Mouse (Mus musculus): ENCODE results near the gene Pacsin1. TPM values are rescaled to one million over a fixed set of nuclear protein-coding genes. Genes with fewer than 3 reads are reported as not detected.

Pacsin1 gene
- polyA plus RNA-seq, 1 experiment from 2014 or later, result 11.0 TPM

- no peak overlapping the region for H3K4me3 ChIP-seq
- no peaks in the 10 kb centered on the region for H3K36me3 ChIP-seq
- ATAC-seq (ENCODE audit: low FRiP score), result no peak
- peaks cover 16% of the 10 kb centered on the region for H3K4me1 ChIP-seq
- H3K27ac ChIP-seq, result no peak overlapping the region
- H3K4me2 ChIP-seq (replicated peaks), result no peak overlapping the region
- no peak overlapping the region for H3K9ac ChIP-seq
- H3K9me3 ChIP-seq (replicated peaks), result no peaks in the 10 kb centered on the region
- WGBS, result 68% methylated on average over 14 of the region's 14 CpGs
- peaks cover 24% of the 10 kb centered on the region for H3K27me3 ChIP-seq
Observed at GRCm38 (mm10) chr17:27690993-27691693, 35.8 kb downstream of the Pacsin1 start.

GRCm38 (mm10) chr17:27699641-27700244 is 44.4 kb downstream of the Pacsin1 start:
- no peak overlapping the region for H3K27ac ChIP-seq
- H3K36me3 ChIP-seq, result no peaks in the 10 kb centered on the region
- no peak overlapping the region for H3K9ac ChIP-seq
- H3K4me1 ChIP-seq, result peaks cover 16% of the 10 kb centered on the region
- 87% methylated on average over 17 of the region's 17 CpGs for WGBS
- ATAC-seq (ENCODE audit: low FRiP score), result no peak
- no peak overlapping the region for H3K4me3 ChIP-seq
- H3K27me3 ChIP-seq, result peaks cover 1% of the 10 kb centered on the region; the same call in 1 of the 2 replicates
- H3K9me3 ChIP-seq (replicated peaks), result no peaks in the 10 kb centered on the region; the same call in 1 of the 2 replicates
- no peak overlapping the region for H3K4me2 ChIP-seq (replicated peaks)

- 86% methylated on average over 2 of the region's 2 CpGs for WGBS
- Histone ChIP-seq H3K27me3 (peaks cover 11% of the 10 kb centered on the region), H3K27ac (no peak overlapping the region), H3K4me3 (no peak overlapping the region), H3K4me2 (replicated peaks) (no peak overlapping the region), H3K4me1 (peaks cover 16% of the 10 kb centered on the region), H3K36me3 (no peaks in the 10 kb centered on the region), H3K9me3 (replicated peaks) (no peaks in the 10 kb centered on the region; the same call in 1 of the 2 replicates), H3K9ac (no peak overlapping the region)
- ATAC-seq (ENCODE audit: low FRiP score), result no peak
Observed at GRCm38 (mm10) chr17:27700812-27701211, 45.5 kb downstream of the Pacsin1 start.

GRCm38 (mm10) chr17:27701856-27702255 is 46.5 kb downstream of the Pacsin1 start:
- H3K4me2 ChIP-seq (replicated peaks), result no peak overlapping the region
- no peak overlapping the region for H3K4me3 ChIP-seq
- H3K27ac ChIP-seq, result peak overlapping the region; percentile 40; the same call in 1 of the 2 replicates
- 70% methylated on average over 6 of the region's 6 CpGs for WGBS
- no peaks in the 10 kb centered on the region for H3K36me3 ChIP-seq
- peaks cover 16% of the 10 kb centered on the region for H3K4me1 ChIP-seq
- peaks cover 19% of the 10 kb centered on the region for H3K27me3 ChIP-seq
- 0 out of 2 replicates have a peak, but pooled peaks have one; percentile 18 for ATAC-seq (ENCODE audit: low FRiP score)
- no peak overlapping the region for H3K9ac ChIP-seq
- H3K9me3 ChIP-seq (replicated peaks), result no peaks in the 10 kb centered on the region; the same call in 1 of the 2 replicates

- H3K9ac ChIP-seq, result peak overlapping the region; percentile 47; the same call in 1 of the 2 replicates
- WGBS, result 2% methylated on average over 34 of the region's 34 CpGs
- H3K4me1 ChIP-seq, result peaks cover 16% of the 10 kb centered on the region
- peak overlapping the region; percentile 23 for H3K4me3 ChIP-seq
- ATAC-seq (ENCODE audit: low FRiP score), result no peak
- peak overlapping the region; percentile 54 for H3K4me2 ChIP-seq (replicated peaks)
- H3K27ac ChIP-seq, result no peak overlapping the region
- no peaks in the 10 kb centered on the region; the same call in 1 of the 2 replicates for H3K9me3 ChIP-seq (replicated peaks)
- H3K36me3 ChIP-seq, result no peaks in the 10 kb centered on the region
- peaks cover 26% of the 10 kb centered on the region for H3K27me3 ChIP-seq
Observed at GRCm38 (mm10) chr17:27702518-27702917, 47.2 kb downstream of the Pacsin1 start.

GRCm38 (mm10) chr17:27703961-27704621 is 48.8 kb downstream of the Pacsin1 start:
- Histone ChIP-seq H3K9ac (no peak overlapping the region), H3K27me3 (peaks cover 28% of the 10 kb centered on the region)

GRCm38 (mm10) chr17:27705661-27706060 is 50.4 kb downstream of the Pacsin1 start:
- Histone ChIP-seq H3K9ac (no peak overlapping the region), H3K27me3 (peaks cover 30% of the 10 kb centered on the region), H3K4me2 (replicated peaks) (no peak overlapping the region), H3K4me1 (peaks cover 24% of the 10 kb centered on the region), H3K27ac (no peak overlapping the region), H3K36me3 (no peaks in the 10 kb centered on the region), H3K9me3 (replicated peaks) (no peaks in the 10 kb centered on the region), H3K4me3 (no peak overlapping the region)
- 20% methylated on average over 10 of the region's 10 CpGs for WGBS
- no peak for ATAC-seq (ENCODE audit: low FRiP score)

More at GRCm38 (mm10) chr17:27703961-27704621, 48.8 kb downstream of the Pacsin1 start:
- Histone ChIP-seq H3K4me1 (peaks cover 24% of the 10 kb centered on the region), H3K4me3 (no peak overlapping the region), H3K36me3 (no peaks in the 10 kb centered on the region), H3K4me2 (replicated peaks) (no peak overlapping the region), H3K27ac (no peak overlapping the region), H3K9me3 (replicated peaks) (no peaks in the 10 kb centered on the region; the same call in 1 of the 2 replicates)
- no peak for ATAC-seq (ENCODE audit: low FRiP score)
- 63% methylated on average over 5 of the region's 5 CpGs for WGBS

- Histone ChIP-seq H3K36me3 (no peaks in the 10 kb centered on the region), H3K9me3 (replicated peaks) (no peaks in the 10 kb centered on the region), H3K4me2 (replicated peaks) (peak overlapping the region; percentile 53), H3K27ac (no peak overlapping the region), H3K9ac (0 out of 2 replicates have a peak overlapping the region, but pooled peaks have one; percentile 4), H3K27me3 (peaks cover 30% of the 10 kb centered on the region), H3K4me1 (peaks cover 8% of the 10 kb centered on the region; the same call in 1 of the 2 replicates), H3K4me3 (peak overlapping the region; percentile 27)
- 10% methylated on average over 25 of the region's 25 CpGs for WGBS
- peak; percentile 91 for ATAC-seq (ENCODE audit: low FRiP score)
Observed at GRCm38 (mm10) chr17:27707954-27708661, 52.8 kb downstream of the Pacsin1 start.

GRCm38 (mm10) chr17:27709650-27710049 is 54.3 kb downstream of the Pacsin1 start:
- no peak for ATAC-seq (ENCODE audit: low FRiP score)
- peaks cover 37% of the 10 kb centered on the region for H3K27me3 ChIP-seq
- H3K4me2 ChIP-seq (replicated peaks), result no peak overlapping the region
- WGBS, result 67% methylated on average over 5 of the region's 5 CpGs
- no peaks in the 10 kb centered on the region for H3K36me3 ChIP-seq
- H3K9me3 ChIP-seq (replicated peaks), result no peaks in the 10 kb centered on the region
- peaks cover 8% of the 10 kb centered on the region; the same call in 1 of the 2 replicates for H3K4me1 ChIP-seq
- no peak overlapping the region for H3K27ac ChIP-seq
- no peak overlapping the region for H3K4me3 ChIP-seq
- no peak overlapping the region for H3K9ac ChIP-seq

- Histone ChIP-seq H3K4me3 (no peak overlapping the region), H3K9ac (no peak overlapping the region), H3K9me3 (replicated peaks) (no peaks in the 10 kb centered on the region), H3K4me1 (peaks cover 13% of the 10 kb centered on the region), H3K36me3 (no peaks in the 10 kb centered on the region), H3K4me2 (replicated peaks) (no peak overlapping the region), H3K27ac (no peak overlapping the region), H3K27me3 (peaks cover 21% of the 10 kb centered on the region)
- WGBS, result 71% methylated on average over 1 of the region's 1 CpGs
- no peak for ATAC-seq (ENCODE audit: low FRiP score)
Observed at GRCm38 (mm10) chr17:27712832-27713231, 57.5 kb downstream of the Pacsin1 start.

GRCm38 (mm10) chr17:27716804-27717203 is 61.5 kb downstream of the Pacsin1 start:
- Histone ChIP-seq H3K4me3 (peak overlapping the region; percentile 20), H3K4me1 (peaks cover 12% of the 10 kb centered on the region), H3K27ac (no peak overlapping the region), H3K9ac (peak overlapping the region; percentile 33; the same call in 1 of the 2 replicates), H3K36me3 (no peaks in the 10 kb centered on the region), H3K4me2 (replicated peaks) (peak overlapping the region; percentile 47), H3K27me3 (peaks cover 19% of the 10 kb centered on the region), H3K9me3 (replicated peaks) (no peaks in the 10 kb centered on the region)
- WGBS, result 5% methylated on average over 16 of the region's 16 CpGs
- peak; percentile 32; the same call in 1 of the 2 replicates for ATAC-seq (ENCODE audit: low FRiP score)

All from hindbrain, embryonic 12.5 days (tissue).